Mouse (Mus musculus): ENCODE measurements around the gene Fam50b.

Fam50b gene

GRCm38 (mm10) chr13:34734686-34735085, at the start of gene Fam50b:
Fam50b (plus strand) TSS chr13:34734850.
- DNase-seq = no peak

GRCm38 (mm10) chr13:34685008-34685765, 49.5 kb upstream of the Fam50b start:
- DNase-seq = no peak

- no peak for DNase-seq
Observed at GRCm38 (mm10) chr13:34691049-34691448, 43.6 kb upstream of the Fam50b start.

GRCm38 (mm10) chr13:34693111-34693510, 41.5 kb upstream of the Fam50b start:
- no peak for DNase-seq

GRCm38 (mm10) chr13:34696734-34697332, 37.8 kb upstream of the Fam50b start:
- no peak for DNase-seq

- DNase-seq = no peak
Observed at GRCm38 (mm10) chr13:34700091-34700490, 34.6 kb upstream of the Fam50b start.

- DNase-seq = no peak
Observed at GRCm38 (mm10) chr13:34700630-34701029, 34.0 kb upstream of the Fam50b start.

- DNase-seq = no peak
Observed at GRCm38 (mm10) chr13:34703301-34703700, 31.3 kb upstream of the Fam50b start.

- DNase-seq = no peak
Observed at GRCm38 (mm10) chr13:34703795-34704194, 30.9 kb upstream of the Fam50b start.

- no peak for DNase-seq
Observed at GRCm38 (mm10) chr13:34704835-34705234, 29.8 kb upstream of the Fam50b start.

GRCm38 (mm10) chr13:34708955-34709354, 25.7 kb upstream of the Fam50b start:
- DNase-seq = no peak

GRCm38 (mm10) chr13:34709566-34709965, 25.1 kb upstream of the Fam50b start:
- DNase-seq = no peak

GRCm38 (mm10) chr13:34711410-34711809, 23.2 kb upstream of the Fam50b start:
- no peak for DNase-seq

- no peak for DNase-seq
Observed at GRCm38 (mm10) chr13:34712881-34713280, 21.8 kb upstream of the Fam50b start.

- DNase-seq = no peak
Observed at GRCm38 (mm10) chr13:34715437-34715838, 19.2 kb upstream of the Fam50b start.

- DNase-seq = no peak
Observed at GRCm38 (mm10) chr13:34724831-34725592, 9.6 kb upstream of the Fam50b start.

GRCm38 (mm10) chr13:34725800-34726476, 8.7 kb upstream of the Fam50b start:
- no peak for DNase-seq

- no peak for DNase-seq
Observed at GRCm38 (mm10) chr13:34726477-34726805, 8.2 kb upstream of the Fam50b start.

GRCm38 (mm10) chr13:34727060-34727459, 7.6 kb upstream of the Fam50b start:
- DNase-seq = no peak

- no peak for DNase-seq
Observed at GRCm38 (mm10) chr13:34731551-34731950, 3.1 kb upstream of the Fam50b start.

- no peak for DNase-seq
Observed at GRCm38 (mm10) chr13:34733780-34734179, 870 bp upstream of the Fam50b start.

GRCm38 (mm10) chr13:34737968-34738698, 3.5 kb downstream of the Fam50b start:
- DNase-seq = no peak

GRCm38 (mm10) chr13:34738699-34738973, 4.0 kb downstream of the Fam50b start:
- DNase-seq = no peak
